Mouse (Mus musculus) macrophage (primary cell): ENCODE results near the gene Srpk3. TPM values are rescaled to one million over a fixed set of nuclear protein-coding genes. Genes with fewer than 3 reads are reported as not detected.
"Not testable (repeated sequence)": the region's sequence is repeated elsewhere in the genome, so short reads cannot be mapped to it uniquely, and the experiment has no call there.

Source experiments
- H3K27ac ChIP-seq: fragments of 350-480 bp; formaldehyde crosslinking; 2 replicates; pipeline ENCODE4 v1.9.0; 2021
- H3K36me3 ChIP-seq: fragments of 350-480 bp; formaldehyde crosslinking; 2 replicates; pipeline ENCODE4 v1.9.0; 2021; ENCODE audit errors: inconsistent target
- H3K4me3 ChIP-seq: fragments of 350-480 bp; formaldehyde crosslinking; 2 replicates; pipeline ENCODE4 v1.9.0; 2021; ENCODE audit errors: inconsistent target
- H3K79me2 ChIP-seq: fragments of 350-480 bp; formaldehyde crosslinking; 2 replicates; pipeline ENCODE4 v1.9.0; 2021; ENCODE audit errors: inconsistent target
- WGBS: methylation state at CpG from one replicate; pipeline ENCODE4 v1.1.7; 2026; ENCODE audit warnings: inconsistent platforms; ENCODE audit not compliant: missing documents; 5-methylcytosine and 5-hydroxymethylcytosine counted together
- polyA plus RNA-seq: library from polyadenylated mRNA; stranded (reverse); fragments of 250-400 nt; gene quantifications from 3 replicates; pipeline ENCODE4 v1.2.4, GENCODE M21; 2018; ENCODE audit warnings: inconsistent platforms
- total RNA-seq, 78 experiments: library from RNA; depleted of rRNA; stranded (reverse); fragments of 250-400 nt; gene quantifications; 1 replicate in 9 of 78; 2 replicates in 24 of 78; 3 replicates in 43 of 78; 4 replicates in 2 of 78; pipeline ENCODE4 v1.2.4; 2018; ENCODE audit warnings: inconsistent platforms in 56 of 78

Gene Srpk3
- total RNA-seq (2018; cell fraction: chromatin; rRNA removed): 1 to 10 TPM in 24 of 26 experiments, under 1 TPM in 2; 0.74 to 8.6 (median 3.7) TPM
- under 1 TPM; 0.06 to 0.73 (median 0.25) TPM for total RNA-seq (2018; cell fraction: cytosol; rRNA removed)
- total RNA-seq (2018; cell fraction: nucleus; rRNA removed): 1 to 10 TPM in 19 of 26 experiments, under 1 TPM in 7; 0.39 to 3.9 (median 1.4) TPM
- 0.25 to 0.87 TPM (median 0.77 TPM) in 3 replicates for polyA plus RNA-seq

DNA sequence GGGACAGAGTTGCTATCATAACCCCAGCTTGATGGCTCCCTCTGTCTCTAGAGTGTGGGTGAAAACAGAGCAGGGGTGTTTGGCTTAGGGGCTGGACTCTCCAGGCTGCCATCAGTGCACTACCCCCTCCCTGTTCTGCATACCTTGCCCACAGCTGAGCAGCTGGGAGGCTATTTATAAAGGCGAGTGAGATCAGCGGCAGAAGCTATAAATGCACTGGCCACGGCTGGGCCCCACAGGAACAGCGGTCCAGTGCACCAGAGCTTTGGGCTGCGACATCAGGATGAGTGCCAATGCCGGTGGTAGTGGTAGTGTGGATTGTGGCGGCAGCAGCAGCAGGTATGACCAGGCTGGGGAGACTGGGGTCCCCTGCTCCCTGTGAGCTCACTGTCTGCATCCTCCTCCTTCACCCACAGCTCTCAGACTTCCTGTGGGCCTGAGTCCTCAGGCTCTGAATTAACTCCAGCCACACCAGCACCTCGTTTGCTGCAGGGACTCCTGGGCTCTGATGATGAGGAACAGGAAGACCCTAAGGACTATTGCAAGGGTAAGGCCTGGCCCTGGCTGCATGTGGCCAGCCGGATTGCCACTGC lies at the start of gene Srpk3:
TSS of gene Srpk3 (plus strand) at position 238 of the 593 bp plus-strand sequence.
- Histone ChIP-seq H3K4me3 (no peak within 1 kb of the TSS), H3K79me2 (no peaks in the 10 kb centered on the region), H3K36me3 (peaks cover 10% of the 10 kb centered on the region; the same call in 1 of the 2 replicates), H3K27ac (no peak within 1 kb of the TSS)
- WGBS: 53% methylated on average over 7 of the region's 9 CpGs

DNA sequence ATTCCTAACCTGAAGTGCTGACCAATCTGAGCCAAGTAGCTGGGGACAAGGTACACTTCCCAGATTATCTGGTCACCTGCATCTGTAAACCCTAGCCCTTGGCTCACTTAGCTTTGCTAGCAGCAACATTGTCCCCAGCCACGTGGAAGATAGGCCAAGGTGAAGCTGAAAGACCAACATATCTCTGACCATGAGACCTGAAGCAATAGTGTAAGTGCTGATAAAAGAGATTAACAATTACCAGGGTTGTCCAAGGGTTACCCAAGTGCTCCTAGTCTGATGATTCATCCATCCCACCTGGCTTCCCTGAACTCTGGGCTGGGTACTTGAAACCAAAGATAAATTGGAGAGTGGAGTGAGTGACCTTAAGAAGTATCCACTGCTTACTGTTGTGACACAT lies 43.3 kb upstream of the Srpk3 start:
- H3K27ac ChIP-seq: no peak overlapping the region
- no peaks in the 10 kb centered on the region for H3K36me3 ChIP-seq
- 73% methylated on average over 1 of the region's 1 CpGs for WGBS
- no peak overlapping the region for H3K4me3 ChIP-seq
- peaks cover 9% of the 10 kb centered on the region; the same call in 1 of the 2 replicates for H3K79me2 ChIP-seq

DNA sequence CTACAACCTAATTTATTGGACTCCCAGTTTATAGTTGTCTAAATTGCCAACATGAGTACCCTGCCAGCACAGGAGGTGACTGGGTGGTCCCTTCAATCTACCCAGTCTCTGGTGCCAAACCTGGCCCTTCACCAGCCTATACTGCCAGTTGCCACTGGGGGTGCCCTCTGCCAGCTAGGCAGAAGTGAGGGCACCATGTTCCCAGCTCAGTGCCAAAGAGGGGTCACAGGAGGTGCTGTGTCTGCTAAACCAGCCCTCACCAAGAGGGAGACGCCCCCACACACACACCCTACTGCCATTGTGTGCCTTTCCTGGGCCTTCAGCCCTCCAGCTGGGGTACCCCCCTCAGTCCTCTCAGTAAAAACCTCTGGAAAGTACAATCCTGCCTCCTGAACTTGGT lies 36.0 kb upstream of the Srpk3 start:
- no CpG with 5 or more reads among the region's 1 CpGs for WGBS
- Histone ChIP-seq H3K4me3 (no peak overlapping the region), H3K27ac (no peak overlapping the region), H3K36me3 (no peaks in the 10 kb centered on the region), H3K79me2 (no peaks in the 10 kb centered on the region)

- H3K36me3 ChIP-seq: no peaks in the 10 kb centered on the region
- H3K79me2 ChIP-seq: no peaks in the 10 kb centered on the region
- H3K27ac ChIP-seq: no peak overlapping the region
- WGBS: 80% methylated on average over 5 of the region's 5 CpGs
- no peak overlapping the region for H3K4me3 ChIP-seq
These were observed 35.1 kb upstream of the Srpk3 start for GRCm38 (mm10) chrX:73739151-73739550.

DNA sequence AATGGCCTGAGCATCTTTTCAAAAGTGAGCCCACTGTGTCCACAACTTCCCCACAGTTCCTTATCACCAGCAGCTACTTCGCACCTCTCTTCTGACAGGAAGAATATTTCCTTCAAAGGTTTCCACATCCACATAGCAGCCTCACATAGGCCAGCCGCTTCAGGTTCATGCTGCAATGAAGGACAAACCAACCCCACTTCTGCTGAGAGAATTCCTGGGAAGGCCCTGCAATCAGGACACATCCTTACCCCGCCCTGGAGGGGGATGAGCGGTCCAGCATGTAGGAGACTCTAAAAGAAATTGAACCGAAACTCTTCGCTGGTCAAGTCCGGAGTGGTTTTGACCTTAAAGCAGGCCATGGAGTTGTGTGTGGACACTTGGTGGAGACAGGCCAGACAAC lies 34.4 kb upstream of the Srpk3 start:
- not testable (repeated sequence) for H3K27ac ChIP-seq, H3K36me3 ChIP-seq, H3K4me3 ChIP-seq, H3K79me2 ChIP-seq
- WGBS: 91% methylated on average over 7 of the region's 7 CpGs

GRCm38 (mm10) chrX:73744774-73745481 lies 29.3 kb upstream of the Srpk3 start:
- Histone ChIP-seq H3K79me2 (no peaks in the 10 kb centered on the region), H3K4me3 (no peak overlapping the region), H3K27ac (no peak overlapping the region), H3K36me3 (no peaks in the 10 kb centered on the region)
- WGBS: 100% methylated on average over 1 of the region's 1 CpGs

- no peaks in the 10 kb centered on the region for H3K79me2 ChIP-seq
- no peaks in the 10 kb centered on the region for H3K36me3 ChIP-seq
- H3K4me3 ChIP-seq: no peak overlapping the region
- WGBS: 89% methylated on average over 1 of the region's 1 CpGs
- no peak overlapping the region for H3K27ac ChIP-seq
These were observed 25.2 kb upstream of the Srpk3 start for GRCm38 (mm10) chrX:73748977-73749376.

DNA sequence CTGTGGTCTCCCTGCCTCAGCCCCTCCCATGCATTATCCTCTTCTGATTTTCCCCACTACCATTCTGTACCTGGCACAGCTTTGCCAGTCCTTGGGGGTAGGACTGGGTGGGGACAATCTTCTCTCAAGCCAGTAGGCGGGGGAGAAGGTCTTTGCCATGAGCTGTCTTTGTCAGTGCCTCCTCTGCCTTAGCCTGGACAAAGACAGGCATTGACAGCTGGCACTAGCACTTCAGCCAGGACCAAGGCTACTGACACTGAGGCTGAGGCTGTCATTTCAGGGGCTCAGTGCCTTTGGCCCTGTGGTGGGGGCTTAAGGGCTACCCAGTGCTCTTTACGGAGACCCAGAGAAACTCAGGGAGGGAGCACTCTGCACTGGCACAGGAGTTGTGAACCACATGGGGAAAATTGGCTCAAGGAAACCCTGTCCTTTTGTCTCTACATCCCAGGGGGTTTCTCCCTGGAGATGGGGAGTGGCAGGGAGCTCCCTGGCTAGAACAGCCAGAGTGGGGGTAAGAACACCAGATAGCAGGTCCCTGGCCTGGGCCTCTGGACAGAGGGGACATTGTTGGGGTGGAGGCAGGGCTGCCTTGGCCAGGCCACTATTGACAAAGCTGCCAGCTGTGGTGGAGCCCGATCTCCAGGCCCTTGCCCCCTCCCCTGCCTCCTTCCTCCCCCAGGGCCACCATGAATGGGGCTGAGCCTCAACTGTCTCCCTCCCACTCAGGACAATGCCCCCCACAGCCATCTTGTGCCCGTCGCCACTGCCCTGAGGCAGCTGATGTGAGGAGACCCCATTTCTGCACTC lies 17.7 kb upstream of the Srpk3 start, which contains the start of gene Plxnb3:
TSS of gene Plxnb3 (plus strand) at position 757 of the 807 bp plus-strand sequence.
- 96% methylated on average over 3 of the region's 5 CpGs for WGBS
- no peak within 1 kb of the TSS for H3K4me3 ChIP-seq

GRCm38 (mm10) chrX:73758611-73759290 lies 15.5 kb upstream of the Srpk3 start:
- Histone ChIP-seq H3K27ac (no peak overlapping the region), H3K4me3 (no peak overlapping the region), H3K36me3 (no peaks in the 10 kb centered on the region), H3K79me2 (no peaks in the 10 kb centered on the region)
- 89% methylated on average over 13 of the region's 13 CpGs for WGBS

More for the DNA sequence above, 17.7 kb upstream of the Srpk3 start, which contains the start of gene Plxnb3:
- Histone ChIP-seq H3K79me2 (no peaks in the 10 kb centered on the region), H3K27ac (no peak within 1 kb of the TSS), H3K36me3 (no peaks in the 10 kb centered on the region)

DNA sequence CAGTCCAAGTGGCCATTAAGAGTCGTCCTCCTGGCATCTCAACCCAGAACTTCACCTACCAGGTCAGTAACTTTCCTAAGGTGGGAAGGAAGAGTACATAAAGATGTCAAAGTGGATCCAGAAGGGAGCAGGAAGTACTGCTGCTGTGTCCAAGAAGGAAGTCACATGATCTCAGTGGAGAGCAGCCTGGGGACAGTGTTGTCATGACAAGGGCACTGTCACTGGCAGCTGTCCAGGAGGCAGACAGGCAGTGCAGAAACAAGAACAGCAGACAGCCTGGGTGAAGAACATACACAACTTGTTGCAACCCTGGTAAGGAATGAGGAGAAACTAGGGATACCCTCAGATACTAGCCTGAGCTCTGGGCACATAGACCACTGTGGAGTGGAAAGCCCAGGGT lies 8.9 kb upstream of the Srpk3 start:
- WGBS: 50% methylated on average over 1 of the region's 1 CpGs
- H3K4me3 ChIP-seq: no peak overlapping the region

DNA sequence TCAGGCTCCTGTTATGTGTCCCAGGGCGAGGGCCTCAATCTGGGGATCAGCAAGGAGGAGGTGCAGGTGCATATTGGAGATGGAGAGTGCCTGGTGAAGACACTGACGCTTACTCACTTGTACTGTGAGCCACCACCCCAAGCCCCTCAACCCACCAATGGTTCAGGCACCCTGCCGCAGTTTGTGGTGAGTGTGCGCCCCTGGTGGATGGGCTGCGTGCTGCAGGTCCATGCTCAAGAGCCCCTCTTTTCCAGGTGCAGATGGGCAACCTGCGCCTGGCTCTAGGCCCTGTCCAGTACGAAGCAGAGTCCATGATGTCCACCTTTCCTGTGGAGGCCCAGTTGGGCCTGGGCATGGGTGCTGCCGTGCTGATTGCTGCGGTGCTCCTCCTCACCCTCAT lies 6.9 kb upstream of the Srpk3 start:
- H3K27ac ChIP-seq: no peak overlapping the region
- H3K79me2 ChIP-seq: no peaks in the 10 kb centered on the region
- no peaks in the 10 kb centered on the region for H3K36me3 ChIP-seq
- H3K4me3 ChIP-seq: no peak overlapping the region
- WGBS: 74% methylated on average over 6 of the region's 9 CpGs

More for the DNA sequence above, 8.9 kb upstream of the Srpk3 start:
- Histone ChIP-seq H3K27ac (peak overlapping the region; percentile 73), H3K36me3 (no peaks in the 10 kb centered on the region), H3K79me2 (no peaks in the 10 kb centered on the region)

DNA sequence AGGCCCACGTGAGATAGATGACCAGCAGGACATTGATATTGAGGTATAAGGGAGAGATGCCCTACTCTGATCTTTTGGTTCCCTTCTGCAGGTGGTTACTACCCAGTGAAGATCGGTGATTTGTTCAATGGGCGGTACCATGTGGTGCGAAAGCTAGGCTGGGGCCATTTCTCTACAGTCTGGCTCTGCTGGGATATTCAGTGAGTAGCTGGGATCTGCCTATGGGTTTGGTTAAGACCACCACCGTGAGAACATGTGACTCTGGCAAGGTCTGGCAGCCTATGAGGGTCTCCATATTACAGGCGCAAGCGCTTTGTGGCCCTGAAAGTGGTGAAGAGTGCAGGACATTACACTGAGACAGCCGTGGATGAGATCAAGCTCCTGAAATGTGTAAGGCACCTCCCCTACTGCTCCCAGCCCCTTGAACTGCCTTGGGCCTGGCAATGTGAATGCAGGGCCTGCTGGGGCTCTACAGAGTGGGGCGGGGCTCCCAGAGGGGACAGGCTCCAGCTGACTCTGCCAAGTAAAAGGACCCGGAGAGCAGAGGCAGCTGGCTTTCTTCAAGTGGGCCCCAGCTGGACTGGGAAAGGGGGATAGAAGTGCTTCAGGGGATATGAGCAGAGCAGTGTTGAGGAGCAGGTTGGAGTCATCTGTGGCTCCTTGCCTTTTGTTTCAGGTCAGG lies 738 bp downstream of the Srpk3 start:
- peaks cover 12% of the 10 kb centered on the region; the same call in 1 of the 2 replicates for H3K36me3 ChIP-seq
- no peak overlapping the region for H3K27ac ChIP-seq
- WGBS: 89% methylated on average over 9 of the region's 10 CpGs
- no peak overlapping the region for H3K4me3 ChIP-seq
- no peaks in the 10 kb centered on the region for H3K79me2 ChIP-seq

DNA sequence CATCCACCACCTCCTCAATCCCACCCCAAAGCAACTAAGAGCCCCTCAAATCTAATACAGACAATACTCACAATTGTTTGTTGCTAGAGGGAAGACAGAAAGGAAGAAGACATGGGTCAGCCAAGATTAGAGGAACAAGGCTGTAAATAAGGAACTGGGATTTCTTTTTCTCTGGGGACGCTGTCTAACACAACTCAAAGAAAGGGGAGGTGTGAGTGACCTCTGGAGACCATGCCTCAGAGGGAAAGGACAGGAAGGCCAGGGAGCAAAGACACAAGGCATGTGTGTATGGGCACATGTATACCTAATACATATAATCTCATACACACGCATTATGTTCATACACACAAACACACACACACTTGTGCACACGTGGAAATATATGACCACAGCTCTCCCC lies 8.0 kb downstream of the Srpk3 start:
- Histone ChIP-seq H3K36me3 (peaks cover 17% of the 10 kb centered on the region; the same call in 1 of the 2 replicates), H3K4me3 (no peak overlapping the region), H3K79me2 (peaks cover 36% of the 10 kb centered on the region), H3K27ac (peak overlapping the region; percentile 15; the same call in 1 of the 2 replicates)
- WGBS: 69% methylated on average over 3 of the region's 3 CpGs
